Mouse (Mus musculus) embryo, embryonic 10.5 days (tissue): ENCODE measurements around the gene Olfr266.

Source experiments
- DNase-seq: peaks from one replicate; pipeline ENCODE4 v3.0.0-alpha.2; 2015; ENCODE audit warnings: low spot score

The Olfr266 gene

DNA sequence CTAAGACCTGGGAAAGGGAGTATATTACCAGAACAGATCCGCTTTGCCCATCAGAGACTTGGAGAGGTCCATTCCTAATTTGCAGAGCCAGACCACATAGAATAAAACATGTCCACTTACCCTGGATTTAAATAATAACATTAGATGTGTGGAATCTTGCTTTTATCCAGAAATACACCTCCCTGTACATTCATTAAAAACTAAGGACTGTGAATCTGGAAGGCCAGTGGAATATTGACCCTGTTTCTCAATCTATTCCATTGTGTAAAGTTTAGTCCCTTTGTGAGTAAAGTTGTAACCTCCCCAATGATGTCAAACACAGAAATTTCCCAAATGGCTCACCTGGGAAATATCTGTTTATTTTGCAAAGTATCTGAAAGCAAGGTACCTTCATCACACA lies at the start of gene Olfr266:
Olfr266 (minus strand) TSS at position 101 of the 400 bp plus-strand sequence.
- DNase-seq: no peak

DNA sequence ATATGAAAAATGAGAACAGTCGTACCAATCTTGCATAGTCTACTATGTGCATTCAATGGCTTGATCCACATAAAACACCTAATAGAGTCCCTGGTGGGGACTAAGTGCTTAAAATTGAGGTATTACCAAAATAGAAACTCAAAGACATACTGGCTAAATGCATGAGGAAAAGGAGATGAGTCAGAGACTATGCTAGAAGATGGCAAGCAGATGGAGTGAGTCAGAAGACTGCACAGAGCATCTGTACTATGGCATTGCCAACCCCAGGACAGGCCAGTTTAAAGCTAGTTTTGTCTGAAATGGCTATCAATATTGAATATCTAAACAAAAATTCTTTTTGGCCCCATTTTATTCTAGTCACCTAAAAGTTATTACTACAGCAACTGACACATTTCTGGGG lies 49.5 kb upstream of the Olfr266 start:
- DNase-seq: no peak

GRCm38 (mm10) chr3:106872893-106873292 lies 46.8 kb upstream of the Olfr266 start:
- no peak for DNase-seq

- no peak for DNase-seq
These were observed 6.0 kb upstream of the Olfr266 start for GRCm38 (mm10) chr3:106832107-106832506.

DNA sequence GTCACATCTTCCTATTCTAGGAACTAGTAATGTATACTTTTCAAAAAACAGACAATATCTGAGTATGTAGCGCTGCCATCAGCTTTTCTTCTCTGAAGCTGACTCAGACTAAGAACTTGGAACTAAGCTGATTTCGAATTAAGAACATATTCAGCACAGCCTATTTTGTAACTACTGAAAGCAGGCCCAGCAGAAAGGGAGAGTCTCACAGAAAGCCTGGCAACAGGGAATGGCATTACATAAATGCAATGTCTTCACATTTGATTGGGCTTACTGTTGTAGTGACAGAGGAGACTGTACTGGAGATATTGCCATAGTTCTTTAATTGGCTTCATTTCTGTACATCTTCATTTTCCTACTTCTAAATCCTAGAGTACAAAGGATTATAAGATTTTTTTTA lies 8.4 kb downstream of the Olfr266 start:
- DNase-seq: no peak

- DNase-seq: no peak
These were observed 17.0 kb downstream of the Olfr266 start for GRCm38 (mm10) chr3:106808972-106809695.

GRCm38 (mm10) chr3:106798079-106798478 lies 28.0 kb downstream of the Olfr266 start:
- DNase-seq: no peak

- DNase-seq: no peak
These were observed 36.2 kb downstream of the Olfr266 start, which contains the start of gene Cd53 for GRCm38 (mm10) chr3:106789930-106790329. Gene Cd53, minus strand, starts transcription at chr3:106790149.

GRCm38 (mm10) chr3:106788440-106788887 lies 37.6 kb downstream of the Olfr266 start:
- DNase-seq: no peak

GRCm38 (mm10) chr3:106787972-106788371 lies 38.1 kb downstream of the Olfr266 start:
- DNase-seq: no peak

- no peak for DNase-seq
These were observed 41.0 kb downstream of the Olfr266 start for GRCm38 (mm10) chr3:106785130-106785529.

DNA sequence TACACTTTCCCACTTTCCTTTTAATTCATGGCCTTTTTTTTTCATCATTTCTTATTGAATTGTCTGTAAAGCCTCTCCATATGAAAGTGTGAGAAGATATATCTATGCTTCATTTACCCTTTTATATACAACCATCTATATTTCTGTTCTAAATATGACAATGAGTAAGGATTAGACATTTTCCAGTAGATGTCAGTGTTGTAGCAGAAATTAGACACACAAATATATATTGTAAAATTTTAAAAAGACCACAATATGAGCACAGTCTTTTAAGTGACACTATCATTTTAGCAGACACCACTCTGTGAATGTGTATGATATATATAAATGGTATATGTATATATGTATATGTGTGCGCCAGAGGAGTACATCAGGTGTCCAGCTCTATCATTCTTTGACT lies 54.3 kb downstream of the Olfr266 start:
- DNase-seq: no peak
